Mouse (Mus musculus): Measurements from ENCODE around the gene Naaladl1. TPM values are rescaled to one million over a fixed set of nuclear protein-coding genes. Genes with fewer than 3 reads are reported as not detected.

The Naaladl1 gene
- total and polyA plus RNA-seq, 3 experiments, result 0.35 to 1.7 TPM; not detected in 1

- no peak for TF ChIP-seq CTCF (IDR thresholded peaks at IDR 0.05 in 2 of 3, conservative IDR thresholded peaks at IDR 0.05 in 1 of 3; ENCODE audit: control insufficient read depth in 1 of 3, insufficient read depth in 1 of 3, low read depth in 2 of 3, low read length in 3 of 3, poor library complexity in 1 of 3, severe bottlenecking in 1 of 3)
- TF ChIP-seq SIN3A (IDR thresholded peaks at IDR 0.05; ENCODE audit: low read length), result peak; percentile 2; the same call in 1 of the 2 replicates
- no peak for TF ChIP-seq GABPA (IDR thresholded peaks at IDR 0.05; ENCODE audit: low read depth, low read length)
- no peak for TF ChIP-seq TBP (IDR thresholded peaks at IDR 0.05; ENCODE audit: low read depth, low read length)
- TF ChIP-seq CHD2 (IDR thresholded peaks at IDR 0.05; ENCODE audit: low read length), result no peak
- DNase-seq (ENCODE audit: low read depth, low spot score), result peak; percentile 39
- Histone ChIP-seq H3K9ac (ENCODE audit: control insufficient read depth, low read depth, low read length, poor library complexity, severe bottlenecking) (peak overlapping the region; percentile 95), H3K79me2 (ENCODE audit: control insufficient read depth, insufficient read depth, low read length, poor library complexity) (peaks cover 49% of the 10 kb centered on the region), H3K4me3 (ENCODE audit: control insufficient read depth in 1 of 2, insufficient read depth in 1 of 2, low read depth in 2 of 2, low read length in 2 of 2) (peak overlapping the region; percentile 81 to 85), H3K36me3 (ENCODE audit: control insufficient read depth in 1 of 2, insufficient read depth in 2 of 2, low read length in 2 of 2) (peaks cover 4 to 23% of the 10 kb centered on the region in 2 experiments; a peak in 3 of 4 replicates), H3K9me3 (replicated peaks; ENCODE audit: insufficient read depth, low read length) (no peaks in the 10 kb centered on the region), H3K4me1 (ENCODE audit: control insufficient read depth in 1 of 2, insufficient read depth in 2 of 2, low read length in 2 of 2) (peaks cover 0 to 16% of the 10 kb centered on the region in 2 experiments; a peak in 1 of 4 replicates), H3K27ac (ENCODE audit: control insufficient read depth, low read depth, low read length) (peak overlapping the region; percentile 67), H3K27me3 (ENCODE audit: control insufficient read depth in 1 of 2, insufficient read depth in 2 of 2, low read length in 2 of 2) (no peaks in the 10 kb centered on the region)
Measured at GRCm38 (mm10) chr19:6058513-6058912, 47.1 kb upstream of the Naaladl1 start.

- H3K27me3 ChIP-seq (ENCODE audit: control insufficient read depth in 1 of 2, insufficient read depth in 2 of 2, low read length in 2 of 2), result no peaks in the 10 kb centered on the region
- TF ChIP-seq TAL1 (IDR thresholded peaks at IDR 0.05; ENCODE audit: low read length) (no peak), POLR2AphosphoS5 (IDR thresholded peaks at IDR 0.05; ENCODE audit: borderline replicate concordance, low read depth, low read length) (no peak), SMC3 (IDR thresholded peaks at IDR 0.05; ENCODE audit: low read depth, low read length) (no peak), KAT2A (conservative IDR thresholded peaks at IDR 0.05; ENCODE audit: low read depth, low read length) (no peak), TBP (IDR thresholded peaks at IDR 0.05; ENCODE audit: low read depth, low read length) (no peak), E2F4 (IDR thresholded peaks at IDR 0.05; ENCODE audit: borderline replicate concordance, low read depth, low read length) (no peak), MEF2A (IDR thresholded peaks at IDR 0.05; ENCODE audit: extremely low read depth, insufficient replicate concordance, low read depth, low read length, poor library complexity, severe bottlenecking) (no peak), CTCF (IDR thresholded peaks at IDR 0.05 in 2 of 3, conservative IDR thresholded peaks at IDR 0.05 in 1 of 3; ENCODE audit: control insufficient read depth in 1 of 3, insufficient read depth in 1 of 3, low read depth in 2 of 3, low read length in 3 of 3, poor library complexity in 1 of 3, severe bottlenecking in 1 of 3) (no peak)
- peaks cover 49% of the 10 kb centered on the region for H3K79me2 ChIP-seq (ENCODE audit: control insufficient read depth, insufficient read depth, low read length, poor library complexity)
- peak overlapping the region; percentile 81 to 85 for H3K4me3 ChIP-seq (ENCODE audit: control insufficient read depth in 1 of 2, insufficient read depth in 1 of 2, low read depth in 2 of 2, low read length in 2 of 2)
- peaks cover 0 to 16% of the 10 kb centered on the region in 2 experiments; a peak in 1 of 4 replicates for H3K4me1 ChIP-seq (ENCODE audit: control insufficient read depth in 1 of 2, insufficient read depth in 2 of 2, low read length in 2 of 2)
- DNase-seq (ENCODE audit: low read depth, low spot score), result peak; percentile 32
- H3K36me3 ChIP-seq (ENCODE audit: control insufficient read depth in 1 of 2, insufficient read depth in 2 of 2, low read length in 2 of 2), result peaks cover 4 to 23% of the 10 kb centered on the region in 2 experiments; a peak in 3 of 4 replicates
- peak overlapping the region; percentile 95 for H3K9ac ChIP-seq (ENCODE audit: control insufficient read depth, low read depth, low read length, poor library complexity, severe bottlenecking)
- peak overlapping the region; percentile 67 for H3K27ac ChIP-seq (ENCODE audit: control insufficient read depth, low read depth, low read length)
- H3K9me3 ChIP-seq (replicated peaks; ENCODE audit: insufficient read depth, low read length), result no peaks in the 10 kb centered on the region
Measured at GRCm38 (mm10) chr19:6058966-6059365, 46.6 kb upstream of the Naaladl1 start.

DNA sequence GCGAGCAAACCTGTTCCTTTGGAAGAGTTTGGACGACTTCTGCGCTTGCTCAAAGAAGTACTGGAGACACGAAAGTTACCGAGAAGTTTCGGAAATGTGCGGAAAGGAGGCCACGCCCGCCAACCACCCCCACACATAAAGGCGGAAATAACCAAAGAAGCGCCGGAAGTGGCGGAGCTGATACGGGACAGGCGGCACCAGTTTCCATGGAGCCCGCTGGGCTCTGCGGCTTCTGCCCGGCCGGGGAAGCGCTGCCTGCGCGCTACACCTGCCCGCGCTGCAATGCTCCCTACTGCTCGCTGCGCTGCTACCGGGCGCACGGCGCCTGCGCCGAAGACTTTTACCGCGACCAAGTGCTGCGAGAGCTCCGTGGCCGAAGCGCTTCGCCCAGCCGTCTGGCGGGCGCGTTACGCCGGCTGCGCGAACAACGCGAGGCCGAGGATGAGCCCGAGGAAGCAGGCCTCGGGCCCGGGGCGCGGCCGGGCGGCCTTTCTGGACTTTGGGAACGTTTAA lies 44.5 kb upstream of the Naaladl1 start, which contains the start of gene Znhit2:
Gene Znhit2, plus strand, starts transcription at position 172 of the 513 bp plus-strand sequence.
- H3K9ac ChIP-seq (ENCODE audit: control insufficient read depth, low read depth, low read length, poor library complexity, severe bottlenecking), result peak within 1 kb of the TSS; percentile 93
- peaks cover 0 to 16% of the 10 kb centered on the region in 2 experiments; a peak in 1 of 4 replicates for H3K4me1 ChIP-seq (ENCODE audit: control insufficient read depth in 1 of 2, insufficient read depth in 2 of 2, low read length in 2 of 2)
- peaks cover 45% of the 10 kb centered on the region for H3K79me2 ChIP-seq (ENCODE audit: control insufficient read depth, insufficient read depth, low read length, poor library complexity)
- peak; percentile 97 for DNase-seq (ENCODE audit: low read depth, low spot score)
- peak within 1 kb of the TSS; percentile 89 for H3K27ac ChIP-seq (ENCODE audit: control insufficient read depth, low read depth, low read length)
- H3K9me3 ChIP-seq (replicated peaks; ENCODE audit: insufficient read depth, low read length), result no peaks in the 10 kb centered on the region
- H3K4me3 ChIP-seq (ENCODE audit: control insufficient read depth in 1 of 2, insufficient read depth in 1 of 2, low read depth in 2 of 2, low read length in 2 of 2), result peak within 1 kb of the TSS; percentile 73 to 83
- H3K27me3 ChIP-seq (ENCODE audit: control insufficient read depth in 1 of 2, insufficient read depth in 2 of 2, low read length in 2 of 2), result no peaks in the 10 kb centered on the region
- peaks cover 3 to 20% of the 10 kb centered on the region in 2 experiments; a peak in 3 of 4 replicates for H3K36me3 ChIP-seq (ENCODE audit: control insufficient read depth in 1 of 2, insufficient read depth in 2 of 2, low read length in 2 of 2)
- TF ChIP-seq USF2 (IDR thresholded peaks at IDR 0.05; ENCODE audit: borderline replicate concordance in 1 of 2, insufficient read depth in 1 of 2, low read depth in 1 of 2, low read length in 2 of 2) (no peak), CHD2 (IDR thresholded peaks at IDR 0.05; ENCODE audit: low read length) (no peak), RAD21 (IDR thresholded peaks at IDR 0.05; ENCODE audit: low read depth, low read length) (no peak), MAZ (IDR thresholded peaks at IDR 0.05; ENCODE audit: low read depth, low read length) (0 out of 2 replicates have a peak, but pooled peaks have one; percentile 40), GABPA (IDR thresholded peaks at IDR 0.05; ENCODE audit: low read depth, low read length) (no peak), E2F4 (IDR thresholded peaks at IDR 0.05; ENCODE audit: borderline replicate concordance, low read depth, low read length) (0 out of 2 replicates have a peak, but pooled peaks have one; percentile 16), MYC (IDR thresholded peaks at IDR 0.05; ENCODE audit: low read depth, low read length) (peak; percentile 46; the same call in 1 of the 2 replicates), USF1 (IDR thresholded peaks at IDR 0.05; ENCODE audit: low read depth, low read length) (no peak), ELF1 (IDR thresholded peaks at IDR 0.05; ENCODE audit: low read depth, low read length) (peak; percentile 86), UBTF (IDR thresholded peaks at IDR 0.05; ENCODE audit: borderline replicate concordance, insufficient read depth, low read depth, low read length) (peak; percentile 100), BHLHE40 (IDR thresholded peaks at IDR 0.05; ENCODE audit: borderline replicate concordance, low read depth, low read length) (no peak), RCOR1 (IDR thresholded peaks at IDR 0.05; ENCODE audit: low read depth, low read length) (no peak), EP300 (IDR thresholded peaks at IDR 0.05; ENCODE audit: low read depth in 1 of 2, low read length in 2 of 2) (peak in 1 of 2 experiments; percentile 21; a peak in 1 of 4 replicates), ZNF384 (IDR thresholded peaks at IDR 0.05; ENCODE audit: low read depth, low read length) (no peak), MEF2A (IDR thresholded peaks at IDR 0.05; ENCODE audit: extremely low read depth, insufficient replicate concordance, low read depth, low read length, poor library complexity, severe bottlenecking) (no peak)
